Mouse (Mus musculus): ENCODE data around the gene Dst.

GRCm38 (mm10) chr1:33960439-33960838 is 52.4 kb downstream of the Dst start:
- TF ChIP-seq CTCF (IDR thresholded peaks at IDR 0.05; ENCODE audit: low read depth): no peak
- no peak for TF ChIP-seq EP300 (IDR thresholded peaks at IDR 0.05; ENCODE audit: low read depth)

All from heart, postnatal 0 days (tissue).